Mouse (Mus musculus): ENCODE measurements at regions not wholly inside any gene's neighbourhood (a gene's known extent, or its start where the extent isn't known, plus 50 kb on each side); places are given as distances from the start of the nearest gene placed in this dataset.

DNA sequence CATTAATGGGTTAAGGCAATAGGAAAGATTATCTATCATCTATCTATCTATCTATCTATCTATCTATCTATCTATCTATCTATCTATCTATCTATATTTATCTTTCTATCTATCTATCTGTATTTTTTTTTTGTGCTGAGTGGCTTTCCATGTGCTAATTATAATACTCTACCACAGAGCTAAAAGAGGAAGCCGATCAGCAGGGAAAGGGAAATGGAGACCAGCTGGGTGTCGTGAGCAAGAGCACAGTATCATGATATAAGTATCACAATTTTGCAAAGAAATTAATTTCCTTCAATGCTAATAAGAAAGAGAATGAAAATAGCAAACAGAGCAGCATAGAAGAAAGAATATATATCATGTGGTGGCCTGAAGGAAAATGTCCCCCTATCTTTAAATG lies 69.6 kb downstream of the Cldn1 start:
- no peak for DNase-seq

DNA sequence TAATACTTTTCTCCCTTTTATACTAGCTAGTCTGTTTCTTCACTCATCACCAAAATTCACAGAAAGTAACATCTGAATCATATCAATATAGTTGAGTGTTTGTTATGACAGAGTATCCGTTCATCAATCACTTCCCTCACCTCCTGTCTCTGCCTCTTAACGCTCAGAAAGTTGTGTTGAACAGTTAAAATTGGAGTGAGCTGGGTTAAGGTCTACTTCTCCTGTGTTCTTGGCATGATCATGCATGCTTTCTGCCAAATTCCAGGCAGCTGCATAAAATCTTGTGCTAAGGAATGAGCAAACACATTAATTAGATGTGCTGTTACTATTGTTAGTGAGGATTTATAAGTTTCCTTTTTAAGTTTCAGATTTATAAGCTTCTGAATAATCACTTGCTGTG lies 79.9 kb downstream of the Cldn1 start:
- DNase-seq, result no peak

DNA sequence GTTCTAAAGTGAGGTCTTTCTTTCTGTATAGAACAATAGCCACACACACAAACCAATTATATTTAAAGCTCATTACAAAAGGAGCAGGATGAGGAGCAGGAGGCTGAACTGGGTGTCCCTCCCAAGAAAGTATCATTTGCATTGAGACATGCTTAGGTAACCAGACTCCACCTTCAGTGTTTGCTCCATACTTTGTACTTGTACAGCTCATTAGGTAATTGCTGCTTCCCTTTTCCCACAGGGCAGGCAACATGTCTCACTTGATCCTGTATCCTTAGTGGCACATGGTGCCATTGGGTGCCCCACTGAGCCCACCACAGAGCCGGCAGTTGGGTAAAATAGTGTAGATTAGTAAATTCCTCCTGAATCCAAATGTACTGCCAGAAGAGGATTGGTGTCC lies 86.0 kb downstream of the Cldn1 start:
- no peak for DNase-seq

DNA sequence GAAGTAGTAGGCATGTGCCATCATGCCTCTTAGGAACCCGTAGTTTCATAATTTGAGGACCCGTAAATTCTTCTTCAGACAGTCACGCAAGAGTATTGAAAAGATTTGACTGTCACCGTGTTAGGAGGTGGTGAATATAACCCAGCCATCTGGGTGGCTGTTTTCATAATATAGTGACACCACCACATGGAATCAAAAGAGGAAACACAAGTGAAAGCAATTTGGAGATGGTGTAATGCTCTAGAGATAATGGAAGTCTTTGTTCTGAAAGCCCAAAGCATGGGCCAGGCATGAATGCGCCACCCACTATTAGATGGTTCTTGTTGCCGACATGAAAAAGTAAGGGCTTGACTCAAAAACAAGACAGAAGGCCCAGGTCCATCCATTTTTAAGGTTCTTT lies 86.9 kb downstream of the Cldn1 start:
- no peak for DNase-seq

DNA sequence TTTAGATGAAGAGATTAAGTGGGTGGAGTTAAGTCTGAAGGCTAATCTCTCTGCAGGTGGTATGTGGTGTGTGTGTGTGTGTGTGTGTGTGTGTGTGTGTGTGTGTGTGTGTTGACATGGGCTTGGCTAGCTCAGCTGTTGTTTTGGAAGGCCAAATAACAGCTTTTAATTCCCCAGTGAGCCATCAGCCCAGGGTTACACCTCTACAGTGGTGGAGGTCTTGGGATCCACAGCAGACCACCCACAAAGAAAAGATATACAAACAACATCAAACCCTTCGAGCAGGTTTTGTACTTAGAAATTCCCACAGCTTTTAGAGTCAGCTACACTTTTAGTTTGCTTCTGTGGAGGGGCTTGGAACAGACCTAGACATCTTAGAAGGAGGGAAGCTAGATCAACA lies 89.2 kb downstream of the Cldn1 start:
- DNase-seq, result no peak

DNA sequence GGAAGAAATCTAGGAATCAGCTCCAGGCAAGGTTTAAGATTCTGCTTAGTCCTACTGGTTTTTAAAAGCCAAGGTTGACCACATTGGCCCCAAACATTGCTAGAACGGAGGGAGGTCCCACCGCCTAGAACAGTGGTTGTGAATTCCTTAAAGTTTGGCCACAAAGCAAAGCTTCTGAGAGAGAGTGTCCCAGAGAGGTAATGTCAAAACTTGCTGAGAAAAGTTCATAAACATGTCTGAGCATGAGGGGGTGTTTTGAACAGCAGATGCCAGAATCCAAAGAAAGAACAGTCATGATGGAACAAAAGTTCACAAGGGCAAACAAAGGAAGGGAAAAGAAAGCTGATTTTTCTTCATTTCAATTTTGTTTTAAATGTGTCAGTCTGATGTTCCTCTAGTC lies 90.1 kb downstream of the Cldn1 start:
- DNase-seq, result no peak

DNA sequence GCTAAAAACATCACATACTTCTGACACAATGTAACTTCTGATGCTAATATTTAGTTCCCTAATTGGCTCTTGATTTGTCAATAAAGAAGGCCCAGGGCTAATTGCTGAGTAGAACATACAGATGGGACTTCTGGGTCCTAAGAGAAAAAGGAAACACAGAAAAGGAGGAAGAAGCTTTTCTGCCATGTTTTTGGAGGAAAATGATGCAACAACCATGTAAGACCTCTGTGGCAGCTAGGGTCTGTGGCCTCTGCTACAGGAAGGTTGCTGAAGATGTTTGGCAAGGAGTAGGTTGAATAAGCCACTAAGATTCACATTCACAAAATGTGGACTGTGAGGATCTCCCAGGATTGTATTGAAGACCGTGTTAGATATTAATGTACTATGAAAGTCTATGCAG lies 94.9 kb downstream of the Cldn1 start:
- no peak for DNase-seq

DNA sequence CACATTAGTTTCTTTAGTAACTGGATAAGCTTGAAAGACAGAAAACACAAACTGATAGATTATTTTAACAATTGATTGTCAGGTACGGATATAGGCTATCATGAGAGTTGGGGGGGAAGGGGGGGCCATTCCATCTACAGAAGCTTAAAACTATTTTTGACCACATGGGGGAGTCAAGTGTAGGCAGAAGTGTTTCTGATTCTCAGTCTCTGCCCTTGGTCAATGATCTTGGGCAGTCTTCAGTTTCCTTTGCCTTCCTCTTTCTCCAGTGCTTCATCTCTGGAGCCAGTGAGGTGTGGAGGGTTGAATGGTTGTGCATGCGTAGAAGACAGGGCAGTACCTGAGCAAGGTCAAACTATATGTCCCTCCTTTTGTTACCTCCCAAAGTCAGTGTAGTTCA lies 118.8 kb downstream of the Cldn1 start:
- no peak for DNase-seq

DNA sequence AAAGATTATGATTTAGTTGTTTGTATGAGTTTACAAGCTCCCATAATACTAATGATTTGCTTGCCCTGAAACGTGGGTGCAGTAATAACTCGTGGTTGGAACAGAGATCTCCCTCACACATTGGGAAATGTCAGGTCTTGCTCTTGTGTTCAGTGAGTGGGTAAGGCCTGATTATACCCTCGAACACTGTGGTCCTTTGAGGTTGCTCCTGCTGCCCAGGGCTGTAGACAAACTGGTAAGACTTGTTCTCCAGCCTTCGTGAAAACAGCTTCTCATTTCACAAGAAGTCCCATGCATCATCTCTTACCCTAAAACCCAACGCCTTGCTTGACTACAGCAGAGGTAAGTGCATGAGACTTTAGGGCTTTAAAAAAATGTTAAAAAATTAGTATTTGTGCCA lies 119.9 kb downstream of the Cldn1 start:
- no peak for DNase-seq

DNA sequence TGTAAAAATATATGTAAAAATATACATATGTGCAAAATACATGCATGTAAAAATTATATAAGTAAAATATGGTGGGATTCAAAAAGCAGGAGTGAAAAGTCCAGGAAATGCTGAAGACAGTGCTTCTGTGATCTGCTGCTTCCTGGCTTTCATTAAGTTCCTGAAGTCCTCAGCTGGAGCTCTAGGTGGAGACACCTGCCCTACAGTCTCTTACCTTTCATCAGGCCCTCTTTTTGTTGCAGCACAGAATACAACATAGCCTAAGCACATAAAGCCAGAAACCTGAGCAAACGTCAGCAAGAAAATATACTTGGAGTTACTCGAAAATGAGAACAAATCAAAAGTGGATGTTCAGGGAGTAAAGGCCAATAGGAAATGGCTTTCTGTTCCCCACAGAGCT lies 120.6 kb downstream of the Cldn1 start:
- DNase-seq, result no peak

DNA sequence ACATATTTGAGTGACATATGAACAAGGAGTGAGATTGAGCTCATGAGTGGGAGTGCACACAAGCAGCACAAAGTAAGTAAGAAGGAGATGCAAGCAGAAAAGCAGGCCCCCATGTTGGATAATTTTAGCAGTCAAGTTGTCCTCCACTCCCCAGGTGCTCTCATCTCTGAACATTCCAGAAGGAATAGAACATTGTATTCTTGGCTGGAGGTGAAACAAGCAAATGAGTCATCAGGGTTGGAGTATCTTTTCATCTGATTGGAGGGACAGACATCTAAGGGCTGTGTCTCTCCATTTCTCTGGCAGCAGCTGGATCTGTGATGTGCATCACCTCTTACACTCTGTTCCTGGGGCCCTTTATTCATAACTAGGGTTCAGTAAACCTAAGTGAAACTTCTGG lies 122.7 kb downstream of the Cldn1 start:
- DNase-seq, result no peak

DNA sequence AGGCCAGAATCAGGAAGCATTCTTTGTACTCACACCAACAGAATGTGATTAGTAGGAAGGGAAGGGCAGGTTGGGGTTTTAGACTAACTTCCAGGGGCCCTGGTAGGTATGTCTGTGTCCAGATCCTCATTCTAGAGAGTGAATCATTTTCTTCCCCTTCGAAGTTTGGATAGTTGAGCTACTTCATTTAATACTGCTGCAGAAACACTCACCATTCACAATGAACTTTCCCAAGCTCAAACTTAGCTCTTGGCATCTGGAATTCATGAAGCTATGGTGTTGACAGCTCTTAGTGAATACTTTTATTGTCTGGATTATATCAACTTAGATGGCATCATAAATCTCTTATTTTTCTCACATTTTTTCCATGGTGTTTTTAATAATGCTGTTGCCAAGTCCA lies 123.7 kb downstream of the Cldn1 start:
- no peak for DNase-seq

DNA sequence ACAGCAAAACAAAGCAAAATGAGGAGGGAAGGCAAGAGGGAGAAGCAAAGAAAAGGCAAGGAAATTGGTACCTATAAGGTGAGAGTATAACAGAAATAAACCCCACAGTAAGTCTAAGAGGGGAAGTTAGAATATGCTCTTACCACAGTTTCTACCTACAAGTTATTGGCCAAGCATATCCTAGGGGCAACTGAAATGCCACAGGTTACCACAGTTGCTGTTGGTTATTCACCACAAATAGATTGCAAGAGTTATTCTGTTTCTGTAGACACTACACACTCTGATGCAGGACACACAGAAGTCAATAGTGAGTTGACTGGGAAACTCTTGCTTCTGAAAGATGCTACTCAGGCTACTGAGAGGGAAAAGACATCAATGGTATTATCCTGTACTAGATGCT lies 129.7 kb upstream of the P3h2 start:
- no peak for DNase-seq

DNA sequence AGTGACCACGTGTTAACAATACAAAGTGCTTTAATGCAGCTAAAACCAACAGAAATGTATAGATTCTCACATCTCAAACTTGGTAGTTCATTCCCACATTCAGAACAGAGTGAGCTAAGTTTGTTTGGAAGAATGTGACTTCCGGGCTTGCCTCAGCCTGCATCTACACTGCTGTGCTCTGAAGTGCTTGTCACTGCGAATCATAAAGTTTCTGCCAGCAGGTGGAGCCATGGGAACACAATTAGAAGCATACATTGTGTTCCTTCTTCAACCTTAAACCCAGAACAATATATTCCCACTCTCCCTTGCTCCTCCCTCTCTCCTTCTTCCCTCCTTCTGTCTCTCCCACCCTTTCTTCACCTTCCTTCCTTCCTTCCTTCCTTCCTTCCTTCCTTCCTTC lies 128.5 kb upstream of the P3h2 start:
- peak; percentile 30 for DNase-seq

DNA sequence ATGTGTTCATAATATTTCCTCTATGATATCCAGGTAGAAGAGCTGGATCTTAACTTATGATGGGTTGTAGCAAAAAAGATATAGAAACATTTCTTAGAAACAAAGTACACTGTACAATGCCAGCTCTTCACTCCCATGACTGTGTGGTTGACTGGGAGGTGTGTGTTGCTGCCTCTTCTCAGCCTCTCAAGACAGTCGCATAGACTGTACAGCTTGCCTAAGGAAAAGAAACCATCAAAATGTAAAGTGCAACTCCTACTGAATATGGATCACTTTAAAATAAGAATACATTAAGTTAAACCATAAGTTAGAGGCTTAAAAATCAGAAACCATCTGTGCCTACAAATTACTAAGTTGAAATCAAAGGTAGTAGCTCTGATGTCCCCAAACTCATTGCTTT lies 125.5 kb upstream of the P3h2 start:
- DNase-seq, result no peak

DNA sequence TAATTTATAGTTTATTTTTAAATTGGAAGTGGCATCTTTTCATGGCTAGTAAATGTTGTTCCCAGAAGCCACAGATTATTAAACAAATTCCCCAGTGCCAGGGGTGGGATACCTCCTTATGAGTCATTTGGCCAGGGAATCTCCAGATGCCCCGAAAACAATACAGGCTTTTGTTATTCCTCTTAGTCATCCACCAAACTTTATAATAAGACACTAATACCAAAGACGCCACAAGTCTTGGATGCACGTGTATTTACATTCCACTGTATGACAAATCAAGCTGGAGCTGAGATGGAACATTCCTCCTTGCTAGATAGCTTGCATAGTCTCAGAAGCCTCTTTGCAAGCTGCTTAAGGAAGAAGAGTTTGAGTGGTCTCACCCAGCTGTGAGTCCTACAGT lies 105.8 kb upstream of the P3h2 start:
- DNase-seq, result no peak

DNA sequence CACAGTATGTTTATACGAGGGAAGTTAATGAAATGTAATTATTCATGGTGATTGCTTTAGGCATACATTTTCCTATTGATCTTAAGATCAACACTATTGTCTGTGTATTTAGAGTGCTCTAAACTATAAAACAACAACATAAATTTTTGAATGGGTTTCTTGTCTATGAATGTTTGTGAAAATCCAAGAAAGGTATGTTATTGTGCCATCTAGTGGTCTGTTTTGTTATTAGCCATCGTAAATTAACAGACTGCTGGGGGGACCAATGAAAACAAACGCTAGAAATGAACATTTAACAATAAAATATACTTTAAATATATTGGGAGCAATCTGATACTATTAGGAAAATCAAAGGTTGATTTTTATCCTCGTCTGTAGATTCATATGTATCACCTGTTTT lies 93.5 kb upstream of the P3h2 start:
- DNase-seq, result no peak

DNA sequence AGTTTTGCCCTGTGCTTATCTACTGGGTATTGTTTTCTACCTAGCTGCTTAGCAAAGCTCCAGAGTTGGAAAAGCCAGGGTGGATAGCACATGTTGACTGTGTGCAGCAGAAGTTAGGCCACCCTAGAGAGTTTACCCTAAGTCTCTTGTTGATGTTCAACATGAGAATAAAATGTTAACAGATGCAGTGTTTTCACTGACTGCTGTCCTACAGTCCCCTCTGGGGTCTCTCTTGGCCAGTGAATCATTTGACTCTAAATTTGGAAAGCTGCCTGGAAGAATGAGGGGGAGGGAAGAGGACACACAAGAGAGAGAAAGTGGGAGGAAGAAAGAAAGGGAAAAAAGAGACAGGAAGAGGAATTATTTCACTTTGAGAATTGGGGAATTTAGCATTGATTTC lies 90.8 kb upstream of the P3h2 start:
- no peak for DNase-seq

DNA sequence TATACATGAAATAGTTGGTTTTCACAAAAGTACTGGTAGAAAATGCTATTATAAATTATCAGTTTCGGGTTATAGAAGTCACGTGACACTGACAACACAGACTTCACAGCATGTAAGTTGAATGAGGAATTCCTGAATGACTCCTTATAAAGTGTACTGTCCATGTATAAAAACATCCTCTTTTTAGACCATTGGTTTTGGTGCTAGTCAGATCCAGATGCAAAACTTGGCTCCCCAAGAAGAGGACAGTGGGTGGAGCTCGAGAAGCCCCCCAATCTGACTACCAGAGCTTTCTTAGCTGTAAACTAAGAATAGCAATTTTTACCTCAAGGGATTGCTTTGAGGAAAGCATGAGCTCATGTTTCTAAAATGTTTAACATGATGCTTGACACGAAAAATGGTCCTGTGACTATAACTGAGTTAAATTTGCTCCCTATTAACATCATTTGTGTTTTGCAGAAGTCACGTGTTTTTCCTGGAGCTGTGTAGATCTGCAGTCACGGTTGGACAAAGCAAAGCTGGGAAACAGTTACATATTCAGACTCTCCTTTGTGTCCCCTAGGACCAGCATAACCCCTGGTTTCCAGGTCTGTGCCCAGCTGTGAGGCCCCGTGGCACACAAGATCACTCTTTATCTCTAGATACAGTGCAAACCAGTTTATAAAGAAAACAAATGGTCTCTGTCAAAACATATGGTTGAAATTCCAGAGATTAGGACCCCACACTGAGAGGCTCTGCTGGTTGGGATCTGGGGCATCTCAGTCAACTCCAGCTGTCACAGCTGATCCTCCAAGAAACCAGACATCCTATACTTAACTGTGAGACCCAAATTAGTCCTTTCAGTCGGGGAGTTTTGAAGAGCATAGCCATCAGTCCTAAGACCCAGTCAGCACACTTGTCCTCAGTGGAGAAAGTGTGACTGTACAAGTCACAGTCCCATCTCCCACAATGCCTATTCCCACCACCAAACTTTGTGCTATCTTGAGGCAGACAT lies 80.0 kb upstream of the P3h2 start:
- DNase-seq, result no peak

DNA sequence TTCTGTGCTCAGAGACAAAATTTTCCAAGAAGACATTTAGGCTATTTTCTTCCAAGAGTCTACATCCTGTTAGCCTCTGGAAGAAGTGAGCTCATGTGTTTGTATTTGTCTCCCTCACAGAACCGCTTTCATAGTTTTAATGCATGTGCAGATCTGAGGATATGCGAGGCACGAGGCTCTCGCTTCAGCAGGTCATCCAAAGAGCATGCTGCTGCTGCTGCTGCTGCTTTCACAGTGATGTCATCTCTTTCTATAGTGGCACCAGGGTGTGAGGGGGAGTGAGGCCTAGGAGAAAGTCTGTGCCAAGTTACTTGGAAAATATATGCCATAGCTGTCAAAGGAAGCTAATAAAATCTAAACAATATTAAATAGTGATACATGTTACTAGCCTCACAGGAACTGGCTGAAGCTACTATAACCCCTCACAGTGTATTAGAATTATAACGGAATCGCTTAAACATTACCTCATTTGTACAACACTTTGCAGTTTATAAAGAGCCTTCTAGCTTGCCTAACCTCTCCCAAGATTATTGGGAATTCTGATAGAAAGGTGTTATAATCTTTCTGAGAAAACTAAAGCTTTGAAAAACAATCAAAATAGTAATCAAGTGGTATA lies 79.2 kb upstream of the P3h2 start:
- no peak for DNase-seq

DNA sequence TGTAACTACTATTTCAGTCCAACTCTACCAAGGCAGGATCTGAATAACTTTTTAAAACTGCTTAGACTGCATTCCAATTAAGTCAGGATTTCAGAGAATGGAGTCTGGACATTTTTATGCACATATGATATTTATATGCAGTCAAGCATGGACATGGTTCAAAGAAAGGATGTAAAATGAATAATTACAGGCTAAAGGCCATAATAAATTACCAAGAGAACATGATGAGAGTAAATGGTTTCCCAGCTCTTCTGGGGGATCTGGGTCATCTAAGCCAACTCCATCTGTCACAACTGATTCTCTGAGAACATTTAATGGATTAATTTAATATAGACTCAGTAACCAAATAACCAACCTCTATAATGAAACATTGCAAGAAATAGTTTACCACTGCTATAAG lies 77.9 kb upstream of the P3h2 start:
- no peak for DNase-seq

DNA sequence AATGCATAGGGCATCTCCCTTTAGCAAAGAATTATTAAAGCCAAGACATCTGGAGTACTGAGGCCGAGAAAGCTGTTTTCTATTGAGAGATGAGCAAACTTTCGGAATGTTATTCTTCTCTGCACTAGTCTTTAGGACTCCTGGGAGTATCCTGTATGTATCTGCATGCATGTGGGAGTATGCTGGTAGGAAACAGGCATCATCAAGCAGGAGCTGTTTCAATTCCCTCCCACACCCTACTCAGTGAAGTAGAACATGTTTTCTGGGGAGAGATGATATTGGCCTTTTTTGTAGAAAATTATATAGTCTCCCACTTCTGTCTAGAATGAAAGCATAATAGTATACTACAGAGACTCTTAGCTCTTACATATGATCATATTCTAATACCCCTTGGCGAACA lies 76.1 kb upstream of the P3h2 start:
- no peak for DNase-seq

DNA sequence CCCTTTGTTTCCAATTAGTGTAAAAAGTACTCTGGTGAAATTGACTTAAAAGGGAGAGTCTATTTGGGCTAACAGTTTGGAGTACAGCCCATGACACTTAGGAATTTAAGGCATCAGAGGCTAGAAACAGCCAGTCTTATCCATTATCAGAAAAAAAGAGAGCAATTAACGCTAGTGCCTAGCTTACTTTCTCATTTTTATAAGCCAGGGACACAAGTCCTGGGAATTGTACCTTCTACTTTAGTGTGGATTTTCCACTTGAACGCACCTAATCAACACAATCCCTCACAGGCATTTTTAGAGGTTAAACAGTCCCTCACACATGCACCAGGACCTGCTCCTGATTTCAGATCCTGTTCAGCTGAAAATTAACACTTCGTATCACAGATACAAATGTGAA lies 65.9 kb upstream of the P3h2 start:
- no peak for DNase-seq

DNA sequence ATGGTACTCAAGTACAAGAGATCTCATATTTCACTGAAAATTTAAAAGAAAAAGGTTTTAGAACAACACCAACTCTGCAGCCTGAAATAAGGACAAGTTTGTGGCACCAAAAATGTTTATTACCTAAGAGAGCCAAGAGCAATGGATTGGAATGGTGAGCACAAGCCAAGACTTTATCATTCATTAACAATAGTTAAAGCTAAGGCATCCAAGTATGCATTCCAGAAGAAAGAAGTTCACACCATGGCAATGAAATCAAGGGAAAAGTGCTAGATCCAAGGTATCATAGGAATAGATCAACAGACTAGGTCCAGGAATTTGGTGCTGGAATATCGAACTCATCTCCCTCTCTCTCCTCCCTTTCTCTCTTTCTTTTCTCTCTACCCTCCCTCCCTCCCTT lies 63.8 kb upstream of the P3h2 start:
- DNase-seq, result no peak

DNA sequence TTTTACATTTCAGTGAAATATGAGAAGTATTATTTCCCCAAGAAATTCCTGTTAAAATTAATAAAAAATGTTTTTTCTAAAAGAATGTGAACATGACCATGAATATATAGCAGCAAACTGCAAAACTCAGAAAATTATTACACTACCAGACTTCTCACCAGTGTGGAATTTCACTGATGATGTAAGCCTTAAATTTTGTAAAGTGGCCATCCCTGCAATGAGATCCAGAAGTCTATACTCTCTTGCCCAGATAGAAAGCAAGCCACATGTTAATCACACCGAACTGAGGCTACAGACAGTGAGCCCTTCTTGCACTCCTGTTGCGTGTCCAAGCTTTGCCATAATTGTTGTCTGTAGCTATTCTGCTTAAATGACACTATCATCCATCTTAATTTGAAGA lies 62.6 kb upstream of the P3h2 start:
- DNase-seq, result no peak
